Mouse (Mus musculus): ENCODE results near the gene Plpp2.

Plpp2 gene

DNA sequence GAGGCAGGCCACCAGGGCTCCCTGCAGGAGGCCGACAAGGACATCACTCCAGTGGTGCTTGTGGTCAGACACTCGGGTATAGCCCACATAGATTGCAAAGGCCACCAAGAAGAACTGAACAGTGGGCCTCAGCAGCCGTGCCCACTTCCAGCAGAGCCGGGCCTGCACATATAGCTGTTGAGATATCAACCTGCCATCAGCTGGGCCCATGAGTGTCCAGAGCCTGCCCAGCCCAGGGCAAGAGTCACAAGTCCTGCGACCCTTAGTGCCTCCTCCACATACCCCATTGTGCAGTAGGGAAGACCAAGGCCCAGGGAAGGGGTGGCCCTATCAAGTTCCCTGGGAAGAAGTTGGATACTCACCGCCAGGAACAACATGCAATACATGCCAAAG, 6.1 kb downstream of the Plpp2 start:
- no peak for DNase-seq (ENCODE audit: low spot score)

DNA sequence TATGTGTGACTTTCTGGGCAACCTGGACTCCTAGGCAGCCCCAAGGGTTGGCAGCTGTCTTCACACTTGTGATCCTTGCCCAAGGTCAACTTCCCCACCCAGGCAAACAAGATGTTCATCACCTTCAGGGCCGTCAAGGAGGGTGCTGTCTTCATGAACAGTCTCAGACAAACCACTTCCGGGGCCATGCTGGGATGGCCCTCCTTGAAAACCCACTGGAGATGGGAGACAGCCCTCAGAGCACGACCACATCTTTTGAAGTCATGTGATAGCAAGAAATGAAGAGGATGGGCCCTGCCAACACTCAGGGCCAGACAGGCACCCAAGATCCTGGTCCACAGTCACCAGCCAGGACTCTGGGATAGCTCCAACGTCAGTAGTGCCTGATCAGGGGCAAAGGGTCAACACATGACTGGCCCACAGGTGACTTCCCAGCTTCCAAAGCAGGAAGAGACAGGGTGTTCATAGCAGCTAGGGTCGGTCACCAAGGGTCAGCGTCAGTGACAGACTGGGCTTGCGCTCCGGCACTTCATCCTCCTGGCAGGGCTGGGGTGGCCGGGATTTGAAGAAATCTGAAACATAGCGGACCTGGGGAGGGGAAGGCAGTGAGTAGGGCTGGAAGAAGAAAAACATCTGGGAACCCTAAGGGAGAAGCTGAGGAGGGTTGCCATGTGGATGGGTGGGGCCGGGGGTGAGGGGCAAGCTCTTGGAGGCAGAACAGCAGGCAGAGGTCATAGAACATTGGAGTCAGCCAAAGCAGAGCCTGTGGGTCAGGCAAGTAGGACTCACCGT, 6.7 kb downstream of the Plpp2 start:
- no peak for DNase-seq (ENCODE audit: low spot score)

DNA sequence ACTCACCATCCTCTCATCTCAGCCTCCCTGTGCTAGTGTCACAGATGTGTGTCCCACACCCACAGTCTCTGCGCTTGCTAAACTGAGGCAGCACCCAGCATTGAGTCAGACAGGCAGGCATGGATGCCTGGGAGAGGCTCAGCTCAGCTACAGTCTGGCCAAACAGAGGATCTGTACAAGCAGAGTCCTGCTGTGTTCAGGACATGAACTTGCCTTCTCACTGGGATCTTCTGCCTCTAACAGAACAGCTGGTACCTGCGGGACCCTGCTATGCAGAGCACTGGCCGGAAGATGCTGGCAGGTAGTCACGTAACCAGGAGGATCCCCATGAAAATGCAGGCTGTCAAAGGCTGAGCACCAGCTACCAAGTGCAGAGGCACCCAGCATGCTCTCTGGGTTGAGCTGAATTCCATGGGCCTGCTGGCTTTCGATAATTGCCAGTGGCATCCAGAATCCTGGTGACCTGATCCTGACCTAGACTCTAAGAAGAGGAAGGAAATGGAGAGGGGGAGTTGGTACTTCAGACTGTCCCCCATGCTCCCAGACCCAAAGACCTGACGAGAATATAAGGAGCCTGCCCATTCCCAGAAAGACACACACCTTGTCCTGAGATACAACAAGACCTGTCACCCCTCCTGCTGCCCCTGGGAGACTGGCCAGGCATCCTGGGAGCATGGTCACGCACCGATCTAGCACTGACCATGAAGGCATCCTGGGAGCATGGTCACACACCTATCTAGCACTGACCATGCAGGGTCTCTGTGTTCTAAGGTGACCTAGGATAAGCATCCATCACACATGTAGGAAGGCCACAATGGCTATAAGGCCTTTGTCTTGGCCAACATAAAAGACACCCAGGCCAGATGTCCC, 7.9 kb downstream of the Plpp2 start:
- no peak for DNase-seq (ENCODE audit: low spot score)

DNA sequence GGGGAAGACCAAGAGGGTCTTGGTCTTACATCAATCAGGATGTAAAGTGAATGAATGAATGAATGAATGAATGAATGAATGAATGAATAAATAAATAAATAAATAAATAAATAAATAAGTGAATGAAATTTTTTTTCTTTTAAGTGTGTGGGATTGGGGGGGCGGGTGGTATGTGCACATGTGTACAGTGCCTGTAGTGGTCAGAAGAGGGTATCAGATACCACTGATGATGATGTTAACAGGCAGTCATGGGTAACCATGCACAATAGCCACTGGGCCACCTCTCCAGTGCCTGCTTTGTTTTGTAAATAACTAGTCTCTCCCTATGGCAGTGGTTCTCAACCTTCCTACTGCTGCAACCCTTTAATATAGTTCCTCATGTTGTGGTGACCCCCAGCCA, 9.2 kb downstream of the Plpp2 start:
- no peak for DNase-seq (ENCODE audit: low spot score)

GRCm38 (mm10) chr10:79506709-79507108, 26.9 kb downstream of the Plpp2 start:
- no peak for DNase-seq (ENCODE audit: low spot score)

GRCm38 (mm10) chr10:79502830-79503644, 30.6 kb downstream of the Plpp2 start:
- peak; percentile 49 for DNase-seq (ENCODE audit: low spot score)

DNA sequence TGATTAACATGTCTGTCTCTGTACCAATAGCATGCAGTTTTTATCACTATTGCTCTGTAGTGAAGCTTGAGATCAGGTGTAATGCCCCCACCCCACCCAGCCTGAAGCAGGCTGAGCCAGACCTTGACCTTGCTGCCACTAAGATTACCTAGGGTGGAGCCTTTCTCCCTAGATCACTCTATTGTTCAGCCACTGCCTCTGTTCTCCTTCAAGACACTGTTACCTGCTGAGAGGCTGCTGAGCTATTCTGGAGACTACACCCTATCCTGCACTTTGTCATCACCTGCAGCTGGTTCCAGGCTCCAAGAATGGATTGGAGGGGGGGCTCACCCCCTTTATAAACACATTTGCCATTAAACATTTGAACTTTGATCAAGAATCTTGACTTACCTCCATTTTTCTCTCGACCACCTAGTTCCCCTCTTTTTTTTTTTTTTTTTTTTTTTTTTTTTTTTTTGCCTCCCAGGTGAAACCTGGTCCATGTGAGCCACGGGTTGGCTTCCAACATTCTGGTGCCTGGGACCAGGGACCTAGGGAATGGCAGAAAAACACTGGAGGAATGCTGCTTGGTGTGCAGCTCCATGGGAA, 36.8 kb downstream of the Plpp2 start:
- no peak for DNase-seq (ENCODE audit: low spot score)

DNA sequence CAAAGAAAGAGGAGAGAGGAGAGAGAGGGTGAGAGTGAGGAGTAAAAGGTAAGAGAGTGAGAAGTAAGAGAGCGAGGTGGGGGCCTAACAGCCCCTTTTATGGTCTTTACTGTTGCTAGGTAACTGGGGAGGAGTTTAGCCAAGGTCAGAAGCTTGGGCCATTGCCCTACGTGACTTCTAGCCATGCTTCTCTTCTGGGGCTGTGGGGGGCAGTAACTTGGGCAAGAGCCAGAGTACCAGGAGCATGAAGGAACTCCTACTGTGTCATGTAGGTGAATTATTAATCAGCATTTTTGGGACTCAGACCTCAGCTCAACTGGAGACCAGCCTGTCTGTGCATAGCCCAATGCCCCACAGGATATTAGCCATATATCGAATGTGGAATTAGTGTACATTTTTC, 37.7 kb downstream of the Plpp2 start:
- no peak for DNase-seq (ENCODE audit: low spot score)

All from embryo, embryonic 10.5 days (tissue).